Mouse (Mus musculus): ENCODE data around the gene Med12. TPM values are rescaled to one million over a fixed set of nuclear protein-coding genes. Genes with fewer than 3 reads are reported as not detected.

The Med12 gene
- polyA plus RNA-seq, 1 experiment from 2014 or later, result 10.1 TPM

GRCm38 (mm10) chrX:101301654-101302053, 27.8 kb downstream of the Med12 start:
- TF ChIP-seq EP300 (optimal IDR thresholded peaks at IDR 0.05) (no peak), CTCF (IDR thresholded peaks at IDR 0.05; ENCODE audit: low read depth) (no peak)
- Histone ChIP-seq H3K27me3 (ENCODE audit: control insufficient read depth, insufficient read depth, low read length) (no peaks in the 10 kb centered on the region), H3K27ac (replicated peaks) (no peak overlapping the region), H3K9ac (ENCODE audit: low read length) (no peak overlapping the region), H3K9me3 (ENCODE audit: control insufficient read depth, low read length) (no peaks in the 10 kb centered on the region), H3K4me2 (replicated peaks; ENCODE audit: low read depth) (no peak overlapping the region), H3K4me3 (ENCODE audit: low read depth, low read length) (no peak overlapping the region), H3K4me1 (replicated peaks; ENCODE audit: control insufficient read depth, insufficient read depth) (no peaks in the 10 kb centered on the region), H3K36me3 (ENCODE audit: control insufficient read depth, insufficient read depth, low read length) (no peaks in the 10 kb centered on the region)
- WGBS, result 82% methylated on average over 9 of the region's 9 CpGs
- DNase-seq (ENCODE audit: low spot score), result no peak
- no peak for ATAC-seq (ENCODE audit: low FRiP score, low TSS enrichment)

- H3K27me3 ChIP-seq (ENCODE audit: control insufficient read depth, insufficient read depth, low read length), result no peaks in the 10 kb centered on the region
- no peak overlapping the region for H3K9ac ChIP-seq (ENCODE audit: low read length)
- H3K4me2 ChIP-seq (replicated peaks; ENCODE audit: low read depth), result no peak overlapping the region
- ATAC-seq (ENCODE audit: low FRiP score, low TSS enrichment) (no peak), DNase-seq (ENCODE audit: low spot score) (no peak)
- H3K36me3 ChIP-seq (ENCODE audit: control insufficient read depth, insufficient read depth, low read length), result no peaks in the 10 kb centered on the region
- 69% methylated on average over 2 of the region's 2 CpGs for WGBS
- H3K9me3 ChIP-seq (ENCODE audit: control insufficient read depth, low read length), result no peaks in the 10 kb centered on the region
- H3K27ac ChIP-seq (replicated peaks), result no peak overlapping the region
- H3K4me1 ChIP-seq (replicated peaks; ENCODE audit: control insufficient read depth, insufficient read depth), result no peaks in the 10 kb centered on the region
- no peak overlapping the region for H3K4me3 ChIP-seq (ENCODE audit: low read depth, low read length)
- no peak for TF ChIP-seq EP300 (optimal IDR thresholded peaks at IDR 0.05)
- no peak for TF ChIP-seq CTCF (IDR thresholded peaks at IDR 0.05; ENCODE audit: low read depth)
Measured at GRCm38 (mm10) chrX:101304646-101305045, 30.8 kb downstream of the Med12 start.

- no peak for ATAC-seq (ENCODE audit: low FRiP score, low TSS enrichment)
- Histone ChIP-seq H3K36me3 (ENCODE audit: control insufficient read depth, insufficient read depth, low read length) (no peaks in the 10 kb centered on the region), H3K4me1 (replicated peaks; ENCODE audit: control insufficient read depth, insufficient read depth) (no peaks in the 10 kb centered on the region), H3K4me2 (replicated peaks; ENCODE audit: low read depth) (no peak overlapping the region), H3K27me3 (ENCODE audit: control insufficient read depth, insufficient read depth, low read length) (no peaks in the 10 kb centered on the region), H3K9me3 (ENCODE audit: control insufficient read depth, low read length) (no peaks in the 10 kb centered on the region), H3K9ac (ENCODE audit: low read length) (no peak overlapping the region), H3K27ac (replicated peaks) (no peak overlapping the region), H3K4me3 (ENCODE audit: low read depth, low read length) (no peak overlapping the region)
- no peak for TF ChIP-seq EP300 (optimal IDR thresholded peaks at IDR 0.05)
- no peak for TF ChIP-seq CTCF (IDR thresholded peaks at IDR 0.05; ENCODE audit: low read depth)
- DNase-seq (ENCODE audit: low spot score), result no peak
- WGBS, result 91% methylated on average over 5 of the region's 5 CpGs
Measured at GRCm38 (mm10) chrX:101309299-101309698, 35.5 kb downstream of the Med12 start.

GRCm38 (mm10) chrX:101313625-101314359, 40.0 kb downstream of the Med12 start:
- no peak for DNase-seq (ENCODE audit: low spot score)

GRCm38 (mm10) chrX:101319775-101320174, 45.9 kb downstream of the Med12 start:
- ATAC-seq (ENCODE audit: low FRiP score, low TSS enrichment) (no peak; the same call in 1 of the 2 replicates), DNase-seq (ENCODE audit: low spot score) (no peak)
- Histone ChIP-seq H3K9ac (ENCODE audit: low read length) (no peak overlapping the region), H3K27ac (replicated peaks) (no peak overlapping the region), H3K4me1 (replicated peaks; ENCODE audit: control insufficient read depth, insufficient read depth) (no peaks in the 10 kb centered on the region), H3K4me2 (replicated peaks; ENCODE audit: low read depth) (no peak overlapping the region), H3K4me3 (ENCODE audit: low read depth, low read length) (no peak overlapping the region), H3K36me3 (ENCODE audit: control insufficient read depth, insufficient read depth, low read length) (no peaks in the 10 kb centered on the region), H3K27me3 (ENCODE audit: control insufficient read depth, insufficient read depth, low read length) (no peaks in the 10 kb centered on the region), H3K9me3 (ENCODE audit: control insufficient read depth, low read length) (no peaks in the 10 kb centered on the region)
- TF ChIP-seq CTCF (IDR thresholded peaks at IDR 0.05; ENCODE audit: low read depth), result no peak
- no peak for TF ChIP-seq EP300 (optimal IDR thresholded peaks at IDR 0.05)
- WGBS, result 89% methylated on average over 12 of the region's 12 CpGs

More at GRCm38 (mm10) chrX:101313625-101314359, 40.0 kb downstream of the Med12 start:
- H3K4me2 ChIP-seq (replicated peaks; ENCODE audit: low read depth), result no peak overlapping the region
- H3K27me3 ChIP-seq (ENCODE audit: control insufficient read depth, insufficient read depth, low read length), result no peaks in the 10 kb centered on the region
- H3K4me1 ChIP-seq (replicated peaks; ENCODE audit: control insufficient read depth, insufficient read depth), result no peaks in the 10 kb centered on the region
- H3K4me3 ChIP-seq (ENCODE audit: low read depth, low read length), result no peak overlapping the region
- ATAC-seq (ENCODE audit: low FRiP score, low TSS enrichment), result no peak
- no peak overlapping the region for H3K27ac ChIP-seq (replicated peaks)
- H3K9me3 ChIP-seq (ENCODE audit: control insufficient read depth, low read length), result no peaks in the 10 kb centered on the region
- 46% methylated on average over 5 of the region's 6 CpGs for WGBS
- H3K36me3 ChIP-seq (ENCODE audit: control insufficient read depth, insufficient read depth, low read length), result no peaks in the 10 kb centered on the region
- TF ChIP-seq CTCF (IDR thresholded peaks at IDR 0.05; ENCODE audit: low read depth) (no peak), EP300 (optimal IDR thresholded peaks at IDR 0.05) (no peak)
- H3K9ac ChIP-seq (ENCODE audit: low read length), result no peak overlapping the region
